Mouse (Mus musculus) right cerebral cortex, postnatal 14 days (tissue): ENCODE measurements around the gene Olfr329-ps.
"Not testable (repeated sequence)": the region's sequence is repeated elsewhere in the genome, so short reads cannot be mapped to it uniquely, and the experiment has no call there.

Source experiments
- DNase-seq: peaks from one replicate; pipeline ENCODE4 v3.0.0; 2022

Gene Olfr329-ps

GRCm38 (mm10) chr11:58546322-58546721, at the start of gene Olfr329-ps:
TSS of gene Olfr329-ps (minus strand) at chr11:58546422.
- no peak for DNase-seq

DNA sequence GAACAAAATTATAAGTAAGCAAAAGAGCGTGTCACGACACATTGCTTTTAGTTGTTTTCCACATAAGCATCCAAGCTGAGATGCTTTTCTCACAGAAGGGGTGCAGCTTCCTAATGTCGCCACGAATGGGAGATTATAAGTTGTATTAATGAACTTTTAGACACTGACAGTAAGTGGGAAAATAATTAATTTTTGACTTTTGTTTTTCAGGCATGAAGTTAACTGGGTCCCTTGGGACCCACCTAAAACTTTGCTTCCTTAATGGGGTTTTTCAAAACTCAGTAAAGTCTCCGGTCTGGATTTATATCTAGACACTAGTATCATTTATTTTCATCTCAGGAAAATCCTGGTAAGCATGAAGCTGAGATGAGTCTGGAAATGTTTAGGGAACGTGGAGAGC, 48.6 kb upstream of the Olfr329-ps start, which contains the start of gene Olfr324:
Olfr324 (plus strand) TSS at position 301 of the 400 bp plus-strand sequence.
- no peak for DNase-seq

DNA sequence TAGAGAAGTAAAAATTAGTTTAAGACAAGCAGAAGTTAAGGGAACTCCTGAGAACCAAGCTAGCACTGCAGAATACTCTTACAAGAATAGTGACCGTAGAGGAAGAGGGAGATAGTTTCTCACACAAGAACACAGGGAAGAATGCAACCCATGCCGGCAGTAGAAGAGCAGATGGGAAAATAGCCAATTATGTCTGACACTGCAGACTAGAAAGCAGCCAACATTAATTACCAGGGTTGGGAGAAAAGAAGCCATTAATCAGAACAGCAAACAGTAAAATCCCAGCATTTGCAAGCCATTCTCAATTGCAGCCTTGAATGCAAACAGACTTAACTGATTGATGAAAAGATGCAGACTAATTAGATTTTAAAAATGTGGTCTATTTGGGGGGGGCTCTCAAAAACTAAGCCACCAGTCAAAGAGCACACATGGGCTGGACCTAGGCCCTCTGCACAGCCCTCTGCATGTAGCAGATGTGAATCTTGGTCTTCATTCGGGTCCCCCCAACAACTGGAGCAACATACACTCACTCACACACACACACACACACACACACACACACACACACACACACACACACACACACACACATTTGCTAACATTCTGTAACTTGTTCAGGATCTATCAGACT, 42.5 kb upstream of the Olfr329-ps start:
- no peak for DNase-seq

GRCm38 (mm10) chr11:58587898-58588348, 41.7 kb upstream of the Olfr329-ps start:
- peak; percentile 25 for DNase-seq

DNA sequence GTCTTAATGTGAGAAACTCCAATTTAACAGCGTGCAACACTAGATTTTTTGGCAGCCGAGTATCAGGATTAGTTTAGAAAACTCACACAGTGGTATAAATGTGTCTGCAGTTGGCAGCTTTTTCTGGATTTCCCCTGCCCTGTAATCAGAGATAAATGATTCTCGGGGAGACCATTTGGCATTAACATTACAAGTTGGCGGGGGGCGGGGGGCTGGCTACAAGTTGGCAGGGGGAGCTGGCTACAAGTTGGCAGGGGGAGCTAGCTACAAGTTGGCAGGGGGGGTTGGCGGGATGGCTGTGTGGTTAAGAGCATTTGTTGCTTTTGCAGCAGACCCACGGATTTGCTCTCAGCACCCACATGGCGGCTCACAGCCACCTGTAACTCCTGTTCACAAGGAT, 32.4 kb upstream of the Olfr329-ps start:
- DNase-seq = no peak

GRCm38 (mm10) chr11:58577430-58577829, 31.2 kb upstream of the Olfr329-ps start, which contains the start of gene Olfr325:
TSS of gene Olfr325 (plus strand) at chr11:58577730.
- DNase-seq = no peak

DNA sequence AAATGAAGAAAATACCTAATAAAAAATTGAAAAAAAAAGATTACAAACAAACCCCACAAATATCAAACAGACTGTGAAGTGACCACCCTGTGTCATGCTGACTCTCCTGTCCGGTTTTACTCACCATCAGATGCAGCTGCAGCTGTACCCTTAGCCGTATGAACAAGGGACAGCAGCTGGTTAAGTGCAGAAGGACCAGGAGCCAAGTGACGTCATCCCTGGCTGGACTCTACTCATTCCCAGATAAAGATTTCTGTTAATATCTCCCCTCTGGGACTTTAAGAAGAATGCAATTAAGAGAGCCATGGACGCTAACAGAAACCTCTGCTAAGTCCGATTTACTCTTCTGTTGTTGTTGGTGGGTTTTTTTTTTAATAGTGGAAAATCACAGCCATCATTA, 24.2 kb upstream of the Olfr329-ps start, which contains the start of gene Olfr224:
Olfr224 (minus strand) TSS at position 149 of the 400 bp plus-strand sequence.
- no peak for DNase-seq

DNA sequence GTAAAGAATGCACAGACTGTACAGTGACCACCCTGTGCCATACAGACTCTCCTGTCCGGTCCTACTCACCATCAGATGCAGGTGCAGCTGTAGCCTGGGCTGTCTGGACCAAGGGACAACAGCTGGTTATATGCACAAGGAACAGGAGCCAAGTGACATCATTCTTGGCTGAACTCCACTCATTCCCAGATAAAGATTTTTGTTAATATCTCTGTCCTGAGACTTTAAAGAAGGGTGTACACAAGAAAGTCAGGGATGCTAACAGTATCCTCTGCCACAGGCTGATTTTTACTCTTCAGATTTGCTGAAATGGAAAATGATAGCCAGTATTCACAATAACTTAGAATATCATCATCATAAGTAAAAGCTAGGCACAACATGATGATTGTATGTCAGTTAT, 9.3 kb upstream of the Olfr329-ps start, which contains the start of gene Olfr328:
Olfr328 (minus strand) TSS at position 101 of the 400 bp plus-strand sequence.
- no peak for DNase-seq

- DNase-seq = not testable (repeated sequence)
These were observed 11.5 kb downstream of the Olfr329-ps start, which contains the start of gene Olfr330 for GRCm38 (mm10) chr11:58534736-58535135. TSS of gene Olfr330 (minus strand) at chr11:58534836.

GRCm38 (mm10) chr11:58519756-58520155, 26.5 kb downstream of the Olfr329-ps start:
- DNase-seq = not testable (repeated sequence)

DNA sequence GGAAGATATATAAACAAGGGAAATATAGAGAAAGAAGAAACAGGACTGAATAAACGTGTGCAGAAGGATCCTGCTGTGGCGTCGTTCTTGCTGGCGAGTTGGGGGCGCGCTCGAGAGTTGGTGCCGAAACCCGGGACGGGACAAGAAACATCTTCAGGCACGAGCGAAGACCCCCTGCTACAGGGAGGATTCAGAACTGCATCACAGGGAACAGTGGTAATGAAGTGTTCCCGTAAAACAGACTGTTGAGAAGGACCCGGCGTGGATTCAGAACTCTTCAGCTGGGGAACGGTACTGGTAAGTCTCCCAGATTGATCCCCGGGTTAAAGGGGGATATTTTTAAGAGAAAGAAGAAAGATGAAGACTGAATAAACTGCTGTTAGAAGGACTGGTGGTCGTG, 27.3 kb downstream of the Olfr329-ps start:
- DNase-seq = peak; percentile 69

- DNase-seq = not testable (repeated sequence)
These were observed 37.2 kb downstream of the Olfr329-ps start for GRCm38 (mm10) chr11:58509058-58509457.

DNA sequence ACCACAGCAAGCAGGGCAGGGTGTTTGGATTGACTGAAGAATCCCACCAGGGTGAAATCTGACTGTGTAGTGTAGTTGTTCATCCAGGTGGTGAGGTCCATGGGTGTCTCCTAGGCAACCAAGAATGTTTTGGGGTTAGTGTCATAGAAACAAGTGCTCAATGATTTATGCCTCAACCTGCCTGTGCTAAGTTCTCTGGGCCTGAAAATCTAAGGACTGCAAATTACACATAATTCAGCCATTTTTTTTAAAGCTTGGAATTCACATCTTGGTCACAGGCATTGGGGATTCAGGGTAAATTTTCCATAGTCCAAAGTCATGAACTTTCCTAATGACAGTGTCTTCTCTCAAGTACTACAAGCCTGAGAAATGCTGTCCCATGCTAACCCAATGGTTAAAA, 43.8 kb downstream of the Olfr329-ps start, which contains the start of gene Olfr331:
Olfr331 (minus strand) TSS at position 101 of the 400 bp plus-strand sequence.
- DNase-seq = not testable (repeated sequence)

DNA sequence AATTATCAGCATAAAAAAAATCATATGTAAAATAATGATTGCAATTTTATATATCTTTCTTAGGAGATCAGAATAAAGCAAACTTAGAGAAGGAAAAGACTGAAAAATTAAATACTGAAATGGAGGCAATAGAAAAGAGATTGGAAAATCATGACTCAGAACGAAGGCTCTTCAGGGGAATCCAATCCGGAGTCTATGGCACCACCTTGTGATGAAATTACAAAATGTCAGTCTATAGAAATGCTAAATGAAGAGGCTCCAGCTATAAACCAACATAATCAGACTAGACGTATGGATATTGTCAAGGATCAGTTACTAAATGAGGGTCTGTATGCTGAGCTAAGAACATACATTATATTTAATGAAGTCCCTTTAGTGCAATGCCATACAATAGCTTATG, 46.9 kb downstream of the Olfr329-ps start:
- no peak for DNase-seq

GRCm38 (mm10) chr11:58498761-58499160, 47.5 kb downstream of the Olfr329-ps start:
- no peak for DNase-seq

DNA sequence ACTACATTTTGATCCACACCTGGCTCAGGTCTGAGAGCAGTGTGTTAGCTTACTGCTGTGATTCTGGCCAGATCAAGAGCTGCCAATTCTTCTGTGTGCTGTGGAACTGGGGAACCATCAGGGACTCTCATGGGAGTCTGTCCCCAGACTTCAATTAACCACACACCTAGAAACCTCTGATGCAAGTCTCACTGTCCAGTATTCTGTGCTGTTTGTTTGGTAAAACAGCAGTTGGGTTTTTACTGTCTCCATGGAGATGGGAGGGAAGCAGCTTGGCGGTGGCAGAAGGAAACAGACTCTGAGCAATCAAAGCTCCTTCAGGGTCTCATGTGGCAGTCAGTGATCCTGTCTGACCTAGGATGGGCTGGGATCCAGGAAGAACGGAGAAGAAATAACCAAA, 53.8 kb downstream of the Olfr329-ps start, which contains the start of gene Olfr332:
Olfr332 (minus strand) TSS at position 101 of the 400 bp plus-strand sequence.
- DNase-seq = no peak
